Mouse (Mus musculus): ENCODE data around the gene Tnfrsf26. TPM values are rescaled to one million over a fixed set of nuclear protein-coding genes. Genes with fewer than 3 reads are reported as not detected.
"Not testable (repeated sequence)": the region's sequence is repeated elsewhere in the genome, so short reads cannot be mapped to it uniquely, and the experiment has no call there.

Gene Tnfrsf26
- polyA plus RNA-seq (2015; fragmentation: Nextera tagmentation; extraction: Ambion mirVana): 0.07 and 0.18 TPM in 2 replicates

GRCm38 (mm10) chr7:143628540-143628939 lies at the start of gene Tnfrsf26:
Tnfrsf26 (minus strand) TSS chr7:143628722.
- 100% methylated on average over 1 of the region's 1 CpGs for WGBS

GRCm38 (mm10) chr7:143666427-143667311 lies 38.1 kb upstream of the Tnfrsf26 start:
- H3K27me3 ChIP-seq (replicated peaks; ENCODE audit: control insufficient read depth, insufficient read depth, low read length): no peaks in the 10 kb centered on the region
- H3K9ac ChIP-seq (ENCODE audit: low read depth, low read length): no peak overlapping the region
- H3K4me3 ChIP-seq (ENCODE audit: low read length): no peak overlapping the region
- no peak for ATAC-seq
- H3K27ac ChIP-seq (ENCODE audit: low read depth, low read length): no peak overlapping the region
- H3K9me3 ChIP-seq (ENCODE audit: control insufficient read depth, low read length): no peaks in the 10 kb centered on the region
- H3K4me2 ChIP-seq (ENCODE audit: low read length): no peak overlapping the region
- no peaks in the 10 kb centered on the region for H3K36me3 ChIP-seq (ENCODE audit: control insufficient read depth, insufficient read depth, low read length)
- no peaks in the 10 kb centered on the region for H3K4me1 ChIP-seq (ENCODE audit: control insufficient read depth, insufficient read depth, low read depth, low read length)

More at GRCm38 (mm10) chr7:143628540-143628939, at the start of gene Tnfrsf26:
- no peaks in the 10 kb centered on the region for H3K9me3 ChIP-seq (ENCODE audit: control insufficient read depth, low read length)
- H3K4me2 ChIP-seq (ENCODE audit: low read length): no peak within 1 kb of the TSS
- ATAC-seq: no peak
- no peak within 1 kb of the TSS for H3K4me3 ChIP-seq (ENCODE audit: low read length)
- H3K4me1 ChIP-seq (ENCODE audit: control insufficient read depth, insufficient read depth, low read depth, low read length): no peaks in the 10 kb centered on the region
- no peaks in the 10 kb centered on the region for H3K36me3 ChIP-seq (ENCODE audit: control insufficient read depth, insufficient read depth, low read length)
- no peaks in the 10 kb centered on the region; the same call in 1 of the 2 replicates for H3K27me3 ChIP-seq (replicated peaks; ENCODE audit: control insufficient read depth, insufficient read depth, low read length)
- H3K9ac ChIP-seq (ENCODE audit: low read depth, low read length): no peak within 1 kb of the TSS
- no peak within 1 kb of the TSS for H3K27ac ChIP-seq (ENCODE audit: low read depth, low read length)

GRCm38 (mm10) chr7:143663470-143663869 lies 34.9 kb upstream of the Tnfrsf26 start:
- no peak overlapping the region for H3K9ac ChIP-seq (ENCODE audit: low read depth, low read length)
- no peaks in the 10 kb centered on the region for H3K36me3 ChIP-seq (ENCODE audit: control insufficient read depth, insufficient read depth, low read length)
- H3K9me3 ChIP-seq (ENCODE audit: control insufficient read depth, low read length): no peaks in the 10 kb centered on the region
- H3K27me3 ChIP-seq (replicated peaks; ENCODE audit: control insufficient read depth, insufficient read depth, low read length): no peaks in the 10 kb centered on the region
- WGBS: 87% methylated on average over 2 of the region's 2 CpGs
- no peak overlapping the region for H3K27ac ChIP-seq (ENCODE audit: low read depth, low read length)
- ATAC-seq: no peak
- H3K4me1 ChIP-seq (ENCODE audit: control insufficient read depth, insufficient read depth, low read depth, low read length): no peaks in the 10 kb centered on the region
- H3K4me2 ChIP-seq (ENCODE audit: low read length): no peak overlapping the region
- no peak overlapping the region for H3K4me3 ChIP-seq (ENCODE audit: low read length)

GRCm38 (mm10) chr7:143660797-143661196 lies 32.3 kb upstream of the Tnfrsf26 start:
- Histone ChIP-seq H3K9ac (ENCODE audit: low read depth, low read length) (no peak overlapping the region), H3K27me3 (replicated peaks; ENCODE audit: control insufficient read depth, insufficient read depth, low read length) (no peaks in the 10 kb centered on the region)

GRCm38 (mm10) chr7:143649769-143650346 lies 21.3 kb upstream of the Tnfrsf26 start:
- H3K27me3 ChIP-seq (replicated peaks; ENCODE audit: control insufficient read depth, insufficient read depth, low read length); H3K4me1 ChIP-seq (ENCODE audit: control insufficient read depth, insufficient read depth, low read depth, low read length); H3K27ac ChIP-seq (ENCODE audit: low read depth, low read length); H3K9me3 ChIP-seq (ENCODE audit: control insufficient read depth, low read length); H3K36me3 ChIP-seq (ENCODE audit: control insufficient read depth, insufficient read depth, low read length); H3K9ac ChIP-seq (ENCODE audit: low read depth, low read length): not testable (repeated sequence)
- Histone ChIP-seq H3K4me2 (ENCODE audit: low read length) (peak overlapping the region; percentile 92), H3K4me3 (ENCODE audit: low read length) (peak overlapping the region; percentile 79)
- 53% methylated on average over 10 of the region's 10 CpGs for WGBS
- peak; percentile 50; the same call in 1 of the 2 replicates for ATAC-seq

More at GRCm38 (mm10) chr7:143660797-143661196, 32.3 kb upstream of the Tnfrsf26 start:
- H3K27ac ChIP-seq (ENCODE audit: low read depth, low read length): no peak overlapping the region
- no peaks in the 10 kb centered on the region for H3K9me3 ChIP-seq (ENCODE audit: control insufficient read depth, low read length)
- no peak overlapping the region for H3K4me2 ChIP-seq (ENCODE audit: low read length)
- ATAC-seq: no peak
- no peak overlapping the region for H3K4me3 ChIP-seq (ENCODE audit: low read length)
- no peaks in the 10 kb centered on the region for H3K36me3 ChIP-seq (ENCODE audit: control insufficient read depth, insufficient read depth, low read length)
- no peaks in the 10 kb centered on the region for H3K4me1 ChIP-seq (ENCODE audit: control insufficient read depth, insufficient read depth, low read depth, low read length)

- Histone ChIP-seq H3K27ac (ENCODE audit: low read depth, low read length) (no peak within 1 kb of the TSS), H3K9ac (ENCODE audit: low read depth, low read length) (peak within 1 kb of the TSS; percentile 79), H3K4me2 (ENCODE audit: low read length) (peak within 1 kb of the TSS; percentile 92), H3K36me3 (ENCODE audit: control insufficient read depth, insufficient read depth, low read length) (no peaks in the 10 kb centered on the region), H3K4me3 (ENCODE audit: low read length) (peak within 1 kb of the TSS; percentile 79), H3K27me3 (replicated peaks; ENCODE audit: control insufficient read depth, insufficient read depth, low read length) (no peaks in the 10 kb centered on the region), H3K9me3 (ENCODE audit: control insufficient read depth, low read length) (no peaks in the 10 kb centered on the region), H3K4me1 (ENCODE audit: control insufficient read depth, insufficient read depth, low read depth, low read length) (no peaks in the 10 kb centered on the region)
- peak; percentile 100 for ATAC-seq
- 3% methylated on average over 39 of the region's 39 CpGs for WGBS
Observed at GRCm38 (mm10) chr7:143649034-143649768, 20.7 kb upstream of the Tnfrsf26 start, which contains the start of gene Tnfrsf22. Tnfrsf22 (minus strand) TSS chr7:143649661.

GRCm38 (mm10) chr7:143643949-143644348 lies 15.4 kb upstream of the Tnfrsf26 start:
- ATAC-seq; H3K27me3 ChIP-seq (replicated peaks; ENCODE audit: control insufficient read depth, insufficient read depth, low read length); H3K9me3 ChIP-seq (ENCODE audit: control insufficient read depth, low read length); H3K36me3 ChIP-seq (ENCODE audit: control insufficient read depth, insufficient read depth, low read length); H3K9ac ChIP-seq (ENCODE audit: low read depth, low read length); H3K27ac ChIP-seq (ENCODE audit: low read depth, low read length); H3K4me2 ChIP-seq (ENCODE audit: low read length); H3K4me3 ChIP-seq (ENCODE audit: low read length); H3K4me1 ChIP-seq (ENCODE audit: control insufficient read depth, insufficient read depth, low read depth, low read length): not testable (repeated sequence)
- 85% methylated on average over 2 of the region's 2 CpGs for WGBS

- Histone ChIP-seq H3K4me1 (ENCODE audit: control insufficient read depth, insufficient read depth, low read depth, low read length) (no peaks in the 10 kb centered on the region), H3K9ac (ENCODE audit: low read depth, low read length) (no peak overlapping the region), H3K27me3 (replicated peaks; ENCODE audit: control insufficient read depth, insufficient read depth, low read length) (no peaks in the 10 kb centered on the region), H3K9me3 (ENCODE audit: control insufficient read depth, low read length) (no peaks in the 10 kb centered on the region), H3K4me3 (ENCODE audit: low read length) (no peak overlapping the region), H3K36me3 (ENCODE audit: control insufficient read depth, insufficient read depth, low read length) (no peaks in the 10 kb centered on the region), H3K27ac (ENCODE audit: low read depth, low read length) (no peak overlapping the region), H3K4me2 (ENCODE audit: low read length) (no peak overlapping the region)
- no peak for ATAC-seq
- WGBS: 96% methylated on average over 1 of the region's 1 CpGs
Observed at GRCm38 (mm10) chr7:143636674-143637073, 8.2 kb upstream of the Tnfrsf26 start.

GRCm38 (mm10) chr7:143631503-143631902 lies 3.0 kb upstream of the Tnfrsf26 start:
- WGBS: 64% methylated on average over 2 of the region's 2 CpGs
- no peak for ATAC-seq
- no peaks in the 10 kb centered on the region for H3K36me3 ChIP-seq (ENCODE audit: control insufficient read depth, insufficient read depth, low read length)
- H3K27ac ChIP-seq (ENCODE audit: low read depth, low read length): no peak overlapping the region
- no peaks in the 10 kb centered on the region for H3K9me3 ChIP-seq (ENCODE audit: control insufficient read depth, low read length)
- no peak overlapping the region for H3K9ac ChIP-seq (ENCODE audit: low read depth, low read length)
- no peak overlapping the region for H3K4me3 ChIP-seq (ENCODE audit: low read length)
- no peaks in the 10 kb centered on the region; the same call in 1 of the 2 replicates for H3K27me3 ChIP-seq (replicated peaks; ENCODE audit: control insufficient read depth, insufficient read depth, low read length)
- no peak overlapping the region for H3K4me2 ChIP-seq (ENCODE audit: low read length)
- no peaks in the 10 kb centered on the region for H3K4me1 ChIP-seq (ENCODE audit: control insufficient read depth, insufficient read depth, low read depth, low read length)

Data from hindbrain, embryonic 16.5 days (tissue).